Mouse (Mus musculus): ENCODE data around the gene Gm26920.

DNA sequence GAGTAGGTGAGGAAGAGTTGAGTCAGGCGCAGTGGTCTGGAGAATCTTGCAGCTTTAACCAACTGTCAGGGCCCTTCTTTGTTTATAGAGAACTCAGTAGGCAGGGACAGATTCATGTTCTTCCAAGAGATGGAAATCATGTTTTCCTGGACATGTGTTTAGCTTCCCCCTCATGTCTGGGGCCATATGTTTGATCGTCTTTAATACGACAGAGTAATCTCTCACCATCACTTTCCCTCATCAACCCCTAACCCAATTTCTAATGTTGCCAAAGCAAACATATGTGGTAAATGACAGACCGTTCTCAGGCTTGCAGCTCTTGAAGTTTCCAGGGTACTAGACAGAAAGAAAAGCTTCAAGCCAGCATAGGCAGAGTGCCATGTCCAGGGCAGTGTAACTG, 42.1 kb downstream of the Gm26920 start:
- no peak for TF ChIP-seq CTCF (IDR thresholded peaks at IDR 0.05; ENCODE audit: low read depth)
- TF ChIP-seq EP300 (IDR thresholded peaks at IDR 0.05; ENCODE audit: low read depth): no peak
